Mouse (Mus musculus) cerebellum, adult 11 months (tissue): ENCODE results near the gene Angptl3.

Experiments used
- DNase-seq: peaks from one replicate; pipeline ENCODE4 v3.0.0; 2022

The Angptl3 gene

GRCm38 (mm10) chr4:99030686-99031085, at the start of gene Angptl3:
Gene Angptl3, plus strand, starts transcription at chr4:99030954.
- no peak for DNase-seq

- DNase-seq = no peak
These were observed 46.1 kb upstream of the Angptl3 start for GRCm38 (mm10) chr4:98984701-98985100.

DNA sequence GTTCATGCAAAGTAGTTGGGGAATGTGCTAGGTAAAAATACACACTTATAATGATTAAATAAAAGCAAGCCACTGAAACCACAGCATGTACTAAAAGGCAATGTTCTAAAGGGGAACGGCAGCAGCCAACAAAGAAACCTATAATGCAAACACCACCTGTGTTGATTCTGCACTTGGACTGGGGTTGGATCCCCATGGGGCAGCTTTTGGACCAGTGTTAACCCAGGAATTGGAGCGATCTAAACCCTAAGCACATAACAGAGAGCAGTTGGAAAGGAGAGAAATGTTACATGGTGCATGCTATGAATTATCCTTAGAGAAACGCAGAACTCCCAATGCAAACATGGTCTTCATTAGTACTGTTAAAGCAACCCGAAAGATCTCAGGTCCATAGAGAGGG, 37.3 kb upstream of the Angptl3 start:
- DNase-seq = no peak

- DNase-seq = no peak
These were observed 25.2 kb upstream of the Angptl3 start for GRCm38 (mm10) chr4:99005574-99005973.

GRCm38 (mm10) chr4:99006319-99006718, 24.4 kb upstream of the Angptl3 start:
- no peak for DNase-seq

DNA sequence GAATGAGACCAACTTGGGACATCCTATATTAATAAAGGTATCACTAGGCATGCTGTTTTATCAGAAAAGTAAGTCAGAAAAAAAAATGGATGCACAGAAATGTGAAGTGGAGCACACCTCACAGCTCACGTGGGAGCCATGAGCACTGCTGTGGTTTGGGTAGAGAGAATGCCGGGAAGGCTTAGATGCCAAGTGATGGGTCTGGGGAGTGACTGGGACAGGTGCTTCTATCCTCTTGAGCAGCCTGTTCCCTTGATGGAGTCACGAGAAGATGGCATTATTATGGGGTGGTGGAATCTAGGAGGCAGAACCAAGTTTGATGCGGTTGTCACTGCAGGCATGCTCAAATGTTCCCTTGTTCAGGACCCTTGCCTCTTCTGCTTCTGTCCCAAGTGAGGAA, 19.7 kb upstream of the Angptl3 start:
- no peak for DNase-seq

- DNase-seq = no peak
These were observed 8.5 kb upstream of the Angptl3 start for GRCm38 (mm10) chr4:99022221-99022620.

- no peak for DNase-seq
These were observed 2.4 kb upstream of the Angptl3 start for GRCm38 (mm10) chr4:99028377-99028776.

DNA sequence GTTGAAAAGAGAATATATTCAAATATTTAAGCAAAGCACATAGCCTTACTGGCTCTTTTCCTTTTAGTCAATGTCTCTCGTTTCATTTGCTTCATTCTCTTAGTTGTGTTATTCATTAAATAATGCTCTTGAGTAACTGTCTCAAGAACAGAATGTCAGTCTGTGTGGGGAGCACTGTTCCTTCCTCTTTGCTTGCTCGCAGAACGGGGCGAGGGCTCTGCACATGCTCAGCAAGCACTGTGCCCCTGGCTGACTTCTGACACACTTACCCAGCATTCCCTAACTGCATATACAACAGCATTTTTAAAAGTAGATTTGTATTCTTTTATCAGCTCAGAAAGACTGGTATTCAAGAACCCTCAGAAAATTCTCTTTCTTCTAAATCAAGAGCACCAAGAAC, 2.2 kb downstream of the Angptl3 start:
- DNase-seq = no peak

DNA sequence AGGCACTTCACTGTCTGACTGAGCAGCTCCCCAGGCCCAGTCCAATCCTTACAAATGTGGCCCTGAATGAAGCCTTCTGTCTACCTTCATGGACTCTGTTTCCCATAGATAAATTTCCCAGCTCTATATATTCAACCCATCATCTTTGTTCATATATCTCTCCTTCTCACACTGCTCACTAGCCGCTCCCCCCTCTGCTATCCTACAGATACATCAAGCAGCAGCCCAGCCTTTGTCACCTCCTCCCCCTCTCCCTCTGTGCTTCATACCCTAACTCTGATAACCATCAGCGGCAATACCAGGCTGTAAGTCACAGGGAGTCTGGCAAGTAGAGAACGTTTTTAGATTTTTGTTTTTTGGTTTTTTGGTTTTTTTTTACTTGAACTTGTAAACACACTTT, 14.1 kb downstream of the Angptl3 start:
- DNase-seq = no peak

DNA sequence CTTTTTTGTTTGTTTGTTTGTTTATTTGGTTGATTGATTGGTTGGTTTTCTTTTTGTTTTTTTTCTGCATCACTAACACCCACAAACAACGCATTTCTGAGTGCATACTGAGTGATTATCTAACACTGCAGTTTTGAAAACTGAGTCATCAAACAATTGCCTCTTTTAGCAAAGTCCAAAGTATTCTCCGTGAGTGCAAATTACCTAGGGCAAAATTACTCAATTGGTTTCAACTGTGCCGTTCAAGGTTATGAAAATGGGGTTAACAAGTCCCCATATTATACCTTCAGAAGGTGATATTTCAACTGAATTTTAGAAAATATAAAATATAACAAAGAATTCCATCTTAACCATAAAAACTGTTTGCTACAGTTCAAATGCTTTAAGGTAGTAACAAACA, 15.7 kb downstream of the Angptl3 start:
- DNase-seq = no peak

DNA sequence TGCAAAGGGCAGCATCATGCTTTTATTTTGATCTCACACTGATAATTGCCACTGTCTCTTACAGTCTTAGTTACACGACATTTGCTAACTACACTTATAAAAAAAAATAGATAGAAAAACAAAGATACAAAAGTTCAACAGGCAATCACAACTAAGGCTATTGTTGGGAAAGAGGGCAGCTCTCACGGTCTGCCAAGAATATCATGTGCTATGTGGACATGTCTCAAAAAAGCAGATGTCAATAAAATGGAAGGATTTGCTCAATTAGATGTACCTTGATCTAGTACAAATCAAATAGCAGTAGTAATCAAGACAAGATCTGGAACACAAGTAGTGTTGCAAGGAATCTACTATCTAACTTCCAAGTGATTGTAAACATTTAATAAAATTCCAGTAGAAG, 17.8 kb downstream of the Angptl3 start:
- no peak for DNase-seq

DNA sequence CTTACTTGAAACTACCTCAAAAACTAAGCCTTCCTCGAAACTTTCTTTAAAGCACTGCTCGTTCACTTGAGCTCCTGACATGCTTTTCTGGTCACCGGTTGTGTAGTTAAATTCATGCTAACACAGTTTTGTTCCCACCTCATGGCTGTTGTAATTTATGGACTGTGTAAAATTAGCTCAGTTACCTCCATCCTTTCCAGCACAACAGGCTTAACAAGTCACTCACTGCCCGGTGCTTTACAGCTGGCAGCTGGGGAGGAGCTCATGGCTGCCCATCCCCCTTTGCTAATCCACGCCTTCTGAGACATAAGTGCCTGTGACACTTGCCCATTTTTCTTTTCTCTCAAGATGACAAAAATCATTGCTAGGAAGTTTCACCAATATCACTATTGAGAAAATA, 33.8 kb downstream of the Angptl3 start:
- no peak for DNase-seq

DNA sequence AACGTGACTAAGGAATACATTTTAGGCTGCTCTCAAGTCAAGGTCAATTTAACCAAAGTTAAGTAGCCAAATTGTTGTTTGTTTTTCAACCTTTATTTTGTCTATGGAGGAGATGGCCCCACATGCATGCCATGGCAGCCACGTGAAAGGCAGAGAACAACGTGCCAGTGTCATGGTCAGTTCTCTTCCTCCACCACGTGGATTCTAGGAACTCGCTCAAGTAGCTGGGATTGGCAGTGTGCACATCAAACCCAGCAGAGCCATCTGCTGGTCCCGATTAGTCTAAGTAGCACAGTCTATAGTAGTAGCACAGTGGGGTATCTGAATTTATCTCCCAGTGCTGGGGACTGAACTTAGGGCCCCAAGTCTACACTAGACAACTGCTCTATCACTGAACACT, 38.1 kb downstream of the Angptl3 start:
- DNase-seq = no peak

- no peak for DNase-seq
These were observed 47.3 kb downstream of the Angptl3 start for GRCm38 (mm10) chr4:99078005-99078404.

GRCm38 (mm10) chr4:99081169-99081568, 50.4 kb downstream of the Angptl3 start:
- DNase-seq = no peak

DNA sequence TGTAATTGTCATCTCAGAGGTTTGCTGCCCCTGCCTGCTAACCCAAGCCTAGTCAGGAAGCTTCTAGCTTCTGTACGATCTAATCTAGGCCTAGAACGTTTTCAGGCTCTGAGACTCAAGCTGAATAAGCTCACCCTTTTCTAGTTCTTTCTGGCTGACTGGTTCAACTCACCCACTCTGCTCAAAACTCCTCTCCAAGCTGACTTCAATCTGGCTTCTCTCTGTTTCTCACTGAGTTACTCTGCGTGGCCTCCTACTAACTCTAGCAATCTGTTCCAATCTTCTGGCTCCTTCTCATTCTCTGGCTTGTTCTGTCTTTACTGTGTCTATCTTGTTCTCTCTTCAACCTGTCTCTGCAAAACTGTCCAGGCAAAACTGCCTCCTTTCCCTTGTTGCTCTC, 53.1 kb downstream of the Angptl3 start:
- no peak for DNase-seq

GRCm38 (mm10) chr4:99087760-99088485, 57.2 kb downstream of the Angptl3 start:
- no peak for DNase-seq

DNA sequence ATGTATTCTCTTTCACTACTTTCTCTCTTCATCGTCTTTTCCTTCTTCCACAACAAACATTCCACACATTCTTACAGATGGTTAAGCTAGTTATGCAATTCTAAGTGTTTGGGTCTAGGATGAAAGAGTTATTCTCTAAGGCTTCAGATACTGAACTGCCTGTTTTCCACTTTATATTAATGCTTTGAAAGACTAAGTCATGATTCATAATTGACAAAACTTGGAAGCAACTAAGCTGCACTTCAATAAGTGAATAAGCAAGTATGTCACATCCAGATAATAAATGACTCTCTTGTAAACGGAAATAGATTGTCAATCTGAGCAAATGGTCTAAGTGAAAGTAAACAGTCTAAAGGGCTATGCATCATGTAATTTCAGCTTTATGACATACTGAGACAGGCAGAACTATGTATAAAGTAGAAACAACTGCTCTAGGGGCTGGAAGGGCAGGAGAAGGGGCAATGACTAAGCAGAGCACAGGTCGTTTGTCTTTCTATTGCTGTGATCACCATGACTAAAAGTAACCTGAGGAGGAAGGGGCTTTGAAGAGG, 60.5 kb downstream of the Angptl3 start:
- no peak for DNase-seq

DNA sequence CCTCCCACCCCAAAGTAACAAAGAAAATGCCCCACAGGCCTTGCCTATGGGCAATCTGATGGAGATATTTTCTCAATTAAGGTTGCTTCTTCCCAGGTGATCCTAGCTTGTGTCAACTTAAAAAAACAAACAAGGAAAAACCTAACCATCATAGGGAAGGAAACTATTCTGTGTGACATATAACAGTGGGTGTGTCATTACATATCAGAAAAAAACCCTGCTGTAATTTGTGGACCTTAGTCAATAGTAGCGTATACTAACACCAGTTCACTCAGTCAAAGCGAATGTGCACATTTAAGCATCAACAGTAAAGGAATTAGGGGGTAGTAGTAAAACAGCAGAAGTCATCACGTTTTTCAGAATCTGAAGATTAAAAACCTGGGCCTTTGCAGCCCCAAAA, 61.0 kb downstream of the Angptl3 start:
- DNase-seq = no peak
